Mouse (Mus musculus) layer of hippocampus, adult 9-10 months (tissue): ENCODE data around the gene Cd22.
"Not testable (repeated sequence)": the region's sequence is repeated elsewhere in the genome, so short reads cannot be mapped to it uniquely, and the experiment has no call there.

ENCODE experiments used
- DNase-seq: peaks from one replicate; pipeline ENCODE4 v3.0.0; 2022; ENCODE audit warnings: low spot score

The Cd22 gene

GRCm38 (mm10) chr7:30861464-30861863 is 18.7 kb downstream of the Cd22 start, which contains the start of gene Ffar1:
Ffar1 (minus strand) TSS chr7:30861564.
- no peak for DNase-seq

DNA sequence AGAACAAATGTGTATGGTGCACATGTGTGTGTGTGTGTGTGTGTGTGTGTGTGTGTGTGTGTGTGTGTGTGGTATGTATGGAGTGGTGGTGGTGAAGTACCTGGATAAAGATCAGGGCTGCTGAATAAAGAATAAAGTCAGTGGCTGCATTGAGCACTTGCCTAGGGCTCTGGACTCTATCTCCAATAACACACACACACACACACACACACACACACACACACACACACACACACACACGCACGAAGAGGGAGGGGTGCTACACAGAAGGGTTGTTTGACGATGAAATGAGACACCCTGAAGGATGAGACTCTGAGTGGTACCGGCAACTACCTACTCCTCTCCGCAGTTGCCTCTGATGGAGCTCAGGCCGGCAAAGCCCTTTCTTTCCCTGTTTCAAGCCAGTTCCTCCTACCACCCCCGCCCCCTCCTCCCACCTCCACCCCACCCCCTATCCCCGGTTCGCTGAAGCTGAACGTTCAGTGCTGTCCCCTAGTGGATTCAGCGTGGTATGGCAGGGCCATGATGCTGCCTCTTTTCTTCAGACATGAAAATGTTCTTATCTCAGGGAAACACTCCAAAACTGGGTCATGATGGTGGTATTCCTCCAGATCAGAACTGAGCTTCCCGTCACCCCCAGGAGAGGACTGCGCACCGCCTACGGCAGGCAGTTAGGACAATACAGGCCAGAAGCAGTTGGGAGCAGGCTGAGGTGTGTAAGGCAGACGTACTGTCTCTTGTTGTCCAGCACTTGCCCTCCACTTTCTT is 20.3 kb downstream of the Cd22 start:
- DNase-seq, result peak; percentile 24

GRCm38 (mm10) chr7:30859290-30859634 is 20.9 kb downstream of the Cd22 start:
- peak; percentile 38 for DNase-seq

GRCm38 (mm10) chr7:30857746-30858145 is 22.4 kb downstream of the Cd22 start:
- DNase-seq, result no peak

DNA sequence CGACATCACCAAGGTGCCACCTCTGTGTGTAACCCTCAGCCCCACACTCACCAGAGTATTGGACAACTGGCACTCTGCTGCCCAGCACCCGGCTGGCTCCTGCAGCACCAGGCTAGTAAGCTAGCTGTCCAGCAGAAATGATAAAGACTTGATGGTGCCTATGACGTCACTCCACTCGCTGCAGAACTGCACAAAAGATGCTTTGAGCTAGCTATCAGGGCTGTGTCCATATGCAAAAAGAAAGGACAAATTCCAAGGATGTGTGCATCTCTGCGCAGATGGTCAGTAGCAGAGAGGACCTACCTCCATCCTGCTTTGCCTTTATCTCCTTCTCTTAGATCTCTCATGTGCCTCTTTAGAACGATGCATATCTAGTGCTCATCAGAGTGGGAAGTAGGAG is 24.1 kb downstream of the Cd22 start, which contains the start of gene Ffar3:
Gene Ffar3, minus strand, starts transcription at position 101 of the 400 bp plus-strand sequence.
- no peak for DNase-seq

DNA sequence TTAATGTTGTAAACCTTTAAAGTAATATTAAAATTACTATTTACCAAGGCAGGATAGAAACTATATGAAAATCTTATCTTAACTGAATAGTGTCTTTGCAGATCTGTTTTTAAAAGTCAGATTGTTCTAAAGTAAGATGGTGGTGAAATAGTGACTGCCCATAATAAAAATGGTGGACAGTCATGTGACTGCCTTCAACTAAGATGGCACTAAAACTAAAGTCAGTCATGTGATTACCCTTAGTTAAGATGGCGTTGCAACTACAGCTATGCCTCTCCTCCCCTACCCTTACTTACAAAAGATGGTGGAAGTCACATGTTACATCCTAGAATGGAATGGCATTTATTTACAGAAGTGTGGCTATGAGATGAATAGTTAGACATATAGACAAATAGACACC is 28.7 kb downstream of the Cd22 start:
- DNase-seq, result no peak

DNA sequence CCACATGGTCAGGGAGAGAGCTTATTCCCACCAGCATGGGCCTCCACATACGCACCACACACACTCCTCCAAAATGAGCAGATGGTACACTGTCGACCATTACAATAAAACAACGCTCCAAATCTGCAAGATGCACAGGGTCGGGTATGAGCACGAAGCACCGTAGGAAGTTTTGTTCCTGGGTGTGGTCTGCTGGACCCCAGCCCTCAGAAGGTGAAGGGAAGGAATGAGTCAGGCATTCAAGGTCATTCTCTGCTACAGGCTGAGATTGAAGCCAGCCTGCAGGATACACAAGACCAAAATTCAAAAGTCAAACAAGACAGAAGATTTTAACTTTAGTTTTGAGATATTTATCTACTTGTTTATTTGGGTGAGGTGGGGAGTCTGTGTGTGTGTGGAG is 32.2 kb downstream of the Cd22 start:
- DNase-seq, result no peak

DNA sequence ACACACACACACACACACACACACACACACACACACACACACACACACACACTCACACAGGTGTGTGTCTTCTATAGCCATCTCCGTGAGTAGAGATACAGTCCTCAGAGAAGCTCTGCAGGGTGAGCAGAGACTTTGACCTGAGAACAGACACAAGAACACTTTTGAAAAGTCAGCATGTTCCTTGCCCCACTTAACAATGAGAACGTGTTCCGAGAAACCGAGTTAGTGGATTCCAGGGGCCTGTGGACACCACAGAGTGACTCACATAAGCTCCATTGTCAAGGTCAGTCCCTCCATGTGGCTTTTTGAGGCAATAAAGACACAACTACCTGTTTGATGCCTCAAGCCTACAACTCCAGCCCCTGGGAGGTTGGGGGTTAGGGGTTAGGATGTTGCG is 32.8 kb downstream of the Cd22 start:
- no peak for DNase-seq

DNA sequence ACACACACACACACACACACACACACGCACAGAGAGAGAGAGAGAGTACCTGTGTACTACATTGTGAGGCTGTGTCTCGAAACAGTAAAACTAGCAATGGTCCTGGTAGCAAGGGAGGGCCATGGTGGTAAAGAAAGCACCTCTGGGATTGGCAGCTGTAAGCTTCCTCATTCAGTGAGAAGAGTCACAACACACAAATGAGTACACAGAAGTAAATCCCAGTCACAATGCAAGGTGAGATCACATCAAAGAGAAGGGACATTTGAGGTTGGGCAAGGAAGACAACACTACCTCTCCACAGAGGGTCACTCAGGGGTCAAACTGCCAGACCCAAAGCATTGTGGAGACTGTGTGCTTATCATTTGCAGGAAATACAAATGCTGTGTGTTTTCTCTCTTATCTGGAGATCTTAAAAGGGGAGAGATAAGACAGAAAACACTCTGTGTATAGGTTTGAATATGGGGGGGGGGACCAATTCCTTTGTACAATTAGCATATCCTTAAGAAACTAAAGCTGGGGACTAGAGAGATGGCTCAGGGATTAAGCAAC is 33.6 kb downstream of the Cd22 start:
- DNase-seq, result no peak

DNA sequence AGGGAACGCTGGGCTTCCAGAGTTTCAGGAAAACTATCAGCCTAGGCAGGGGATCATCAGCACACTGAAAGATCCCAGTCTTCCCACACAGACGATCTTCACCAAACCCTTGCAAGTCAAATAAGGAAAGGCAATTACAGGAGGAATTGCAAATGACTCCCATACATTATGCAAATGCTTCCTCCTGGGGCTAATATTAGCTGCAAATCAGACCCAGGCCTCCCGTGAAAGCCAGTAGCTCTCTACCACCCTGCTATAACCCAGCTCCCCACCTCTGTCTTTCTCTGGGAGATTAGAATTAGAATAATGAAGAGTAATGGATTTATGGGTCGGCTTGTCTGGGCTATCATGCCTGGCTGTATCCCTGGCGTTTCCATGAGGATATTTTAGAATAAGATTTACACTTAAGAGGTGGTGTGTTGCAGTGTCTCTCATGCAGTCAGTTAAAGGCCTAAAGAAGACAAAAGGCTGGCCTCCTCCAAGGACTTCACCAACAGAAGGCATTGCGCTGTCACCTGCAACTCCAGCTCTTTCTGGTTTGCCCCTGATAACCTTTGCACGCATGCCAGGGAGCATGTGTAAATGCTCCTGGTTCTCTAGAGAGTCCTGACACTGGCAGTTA is 35.4 kb downstream of the Cd22 start:
- no peak for DNase-seq

- no peak for DNase-seq
Observed at GRCm38 (mm10) chr7:30842092-30842491, 38.0 kb downstream of the Cd22 start.

- DNase-seq, result no peak
Observed at GRCm38 (mm10) chr7:30841379-30841778, 38.8 kb downstream of the Cd22 start.

DNA sequence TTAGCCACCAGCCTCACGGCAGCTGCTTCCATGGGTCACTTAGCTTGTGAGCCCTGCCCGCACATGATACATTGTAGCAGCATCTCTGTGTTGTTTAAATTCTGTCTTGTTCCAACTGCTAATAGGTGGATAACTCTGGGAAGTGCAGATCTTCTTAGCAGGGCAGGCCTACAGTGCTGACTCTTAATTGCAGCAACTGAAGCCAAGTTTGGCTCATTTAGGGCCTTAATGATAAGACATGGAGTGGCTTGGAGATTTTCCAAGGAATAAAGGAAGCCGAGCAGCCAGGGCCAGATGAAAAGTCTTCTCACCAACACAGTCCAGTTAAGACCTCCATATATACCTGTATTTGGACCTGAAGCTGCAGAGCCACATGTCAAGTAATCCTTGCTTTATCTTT is 39.8 kb downstream of the Cd22 start:
- no peak for DNase-seq

DNA sequence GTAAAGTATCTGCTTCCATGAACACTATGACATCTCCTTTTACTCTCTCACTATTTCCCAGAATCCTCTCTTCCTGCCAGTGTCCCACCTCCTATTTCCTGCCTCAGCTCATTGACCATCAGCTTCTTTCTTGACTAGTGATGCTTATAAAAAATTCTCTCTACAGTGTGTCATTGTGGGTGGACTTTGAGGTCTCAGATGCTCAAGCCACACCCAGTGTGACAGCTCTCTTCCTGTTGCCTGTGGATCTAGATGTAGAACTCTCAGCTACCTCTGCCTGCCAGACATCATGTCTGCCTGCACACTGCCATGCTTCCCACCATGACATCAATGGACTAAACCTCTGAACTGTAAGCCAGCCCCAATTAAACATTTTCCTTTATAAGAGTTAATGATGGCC is 42.9 kb downstream of the Cd22 start:
- DNase-seq, result no peak

DNA sequence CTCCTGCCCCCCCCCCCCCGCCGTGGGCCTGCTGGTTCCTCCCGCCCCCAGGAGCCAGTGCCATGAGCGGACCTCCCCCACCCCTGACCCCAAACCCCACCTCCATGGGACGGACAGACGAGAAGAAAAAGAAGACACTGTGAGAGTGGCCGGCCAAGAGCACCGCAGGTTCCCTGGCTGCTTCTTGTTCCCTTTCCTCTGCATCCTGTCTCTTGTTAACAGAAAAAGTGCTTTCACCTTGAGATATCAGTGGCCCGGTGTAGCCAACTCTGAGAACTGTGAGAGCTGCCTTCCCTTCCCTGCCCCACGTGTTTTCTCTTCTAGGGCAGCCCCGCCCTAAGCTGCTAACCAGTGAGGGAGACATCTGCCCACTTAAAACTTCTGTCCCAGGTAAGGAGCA is 47.5 kb downstream of the Cd22 start:
- not testable (repeated sequence) for DNase-seq

GRCm38 (mm10) chr7:30832261-30832660 is 47.9 kb downstream of the Cd22 start:
- DNase-seq, result no peak

DNA sequence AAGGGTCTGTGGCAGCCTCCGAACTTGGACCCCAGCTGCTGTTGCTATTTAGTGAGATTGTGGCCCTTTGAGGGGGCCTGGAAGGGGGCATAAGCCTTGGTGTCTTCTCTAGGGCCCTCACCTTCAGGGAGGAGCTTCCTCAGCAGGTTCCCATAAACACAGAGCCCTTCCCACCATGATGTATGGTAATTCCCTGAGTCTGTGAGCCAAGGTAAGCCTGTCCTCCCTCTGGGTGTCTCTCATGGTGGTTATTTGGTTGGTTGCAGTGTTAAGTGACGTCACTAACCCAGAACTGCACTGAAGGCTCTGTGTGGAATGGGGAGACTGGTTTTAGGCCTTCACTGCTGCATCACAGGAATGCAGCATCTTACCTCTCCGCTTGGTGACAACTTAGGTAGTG is 50.7 kb downstream of the Cd22 start:
- DNase-seq, result no peak

- DNase-seq, result not testable (repeated sequence)
Observed at GRCm38 (mm10) chr7:30828871-30829270, 51.3 kb downstream of the Cd22 start.

GRCm38 (mm10) chr7:30826660-30827059 is 53.5 kb downstream of the Cd22 start:
- no peak for DNase-seq

GRCm38 (mm10) chr7:30824306-30824705 is 55.8 kb downstream of the Cd22 start:
- DNase-seq, result no peak

- no peak for DNase-seq
Observed at GRCm38 (mm10) chr7:30823675-30824074, 56.5 kb downstream of the Cd22 start, which contains the start of gene Ffar2. Ffar2 (minus strand) TSS chr7:30823775.

DNA sequence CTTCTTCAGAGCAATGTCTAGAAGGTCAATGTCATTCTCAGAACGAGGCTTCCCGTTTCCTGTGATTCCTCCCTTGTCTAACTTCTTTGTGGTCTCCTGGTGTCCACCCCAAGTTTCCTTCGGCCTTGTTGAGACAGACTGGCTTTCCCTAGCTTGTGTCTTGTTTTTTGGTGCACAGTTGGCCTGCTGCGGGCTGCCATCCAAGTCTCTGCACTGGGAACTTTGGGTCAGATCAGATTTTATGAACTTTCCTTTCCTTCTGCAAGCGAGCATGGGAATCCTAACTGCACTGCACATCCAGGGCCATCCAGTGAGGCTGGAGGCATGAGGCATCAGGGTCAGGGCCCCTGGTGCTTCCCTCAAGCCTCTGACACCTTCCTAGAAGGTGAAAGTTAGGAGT is 58.6 kb downstream of the Cd22 start:
- no peak for DNase-seq

- DNase-seq, result no peak
Observed at GRCm38 (mm10) chr7:30820854-30821445, 59.2 kb downstream of the Cd22 start.
